Mouse (Mus musculus): ENCODE measurements around the gene 6720489N17Rik.
"Not testable (repeated sequence)": the region's sequence is repeated elsewhere in the genome, so short reads cannot be mapped to it uniquely, and the experiment has no call there.

- TF ChIP-seq CTCF (IDR thresholded peaks at IDR 0.05; ENCODE audit: borderline replicate concordance, extremely low read depth, insufficient read depth, insufficient read length); POLR2A (IDR thresholded peaks at IDR 0.05; ENCODE audit: borderline replicate concordance, extremely low read depth, insufficient read depth, insufficient read length, poor library complexity, severe bottlenecking): not testable (repeated sequence)
Measured at GRCm38 (mm10) chr13:62652681-62653368, 28.8 kb upstream of the 6720489N17Rik start.
